Mouse (Mus musculus) heart, adult 18-20 months (tissue): ENCODE data around the gene Lingo4. TPM values are rescaled to one million over a fixed set of nuclear protein-coding genes. Genes with fewer than 3 reads are reported as not detected.

ENCODE experiments used
- DNase-seq, 2 experiments: peaks; one replicate each; pipeline ENCODE4 v3.0.0; 2021 to 2022; ENCODE audit warnings: mixed read lengths in 1 of 2
- total RNA-seq, 2 experiments: library from RNA; stranded (reverse); gene quantifications; 2 replicates each; pipeline ENCODE4 v1.2.3; 2021

Lingo4 gene
- total RNA-seq, 2 experiments from 2014 or later: 0.10 to 0.13 TPM

DNA sequence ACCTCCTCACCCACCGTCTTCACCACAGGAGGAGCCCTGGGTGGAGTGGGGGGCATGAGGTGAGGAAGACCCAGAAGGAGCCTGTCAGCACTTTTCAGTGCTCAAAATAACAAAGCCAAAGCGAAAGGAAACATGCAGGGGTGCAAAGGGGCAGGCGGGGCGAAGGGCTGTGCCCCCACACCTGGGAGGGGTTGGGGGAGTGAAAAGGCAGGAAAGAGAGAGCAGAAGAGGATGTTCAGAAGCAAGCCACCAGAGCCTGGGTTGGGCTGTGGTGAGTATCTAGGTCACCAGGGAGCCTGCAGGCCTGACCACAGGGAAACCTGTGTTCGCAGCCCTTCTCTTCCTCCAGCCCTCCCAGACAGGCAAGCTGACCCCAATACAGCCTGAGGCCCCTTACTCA, 10.3 kb upstream of the Lingo4 start:
- DNase-seq: no peak

GRCm38 (mm10) chr3:94389420-94389819, 8.9 kb upstream of the Lingo4 start:
- DNase-seq: no peak

DNA sequence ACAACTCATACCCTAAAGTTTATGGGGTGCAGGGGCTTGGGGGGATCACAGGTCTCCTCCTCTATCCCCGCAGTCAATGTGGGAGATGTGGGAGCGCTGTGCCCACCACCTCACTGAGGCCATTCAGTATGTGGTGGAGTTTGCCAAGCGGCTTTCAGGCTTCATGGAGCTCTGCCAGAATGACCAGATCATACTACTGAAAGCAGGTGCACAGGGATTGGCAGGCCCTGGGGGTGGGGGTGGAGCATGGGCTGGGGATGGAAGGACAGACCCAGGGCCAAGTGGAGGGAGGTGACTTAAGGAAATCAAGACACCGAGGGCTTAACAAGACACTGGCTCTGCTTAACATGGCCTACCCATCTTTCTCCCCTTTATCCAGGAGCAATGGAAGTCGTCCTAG, 7.3 kb upstream of the Lingo4 start:
- DNase-seq: no peak

DNA sequence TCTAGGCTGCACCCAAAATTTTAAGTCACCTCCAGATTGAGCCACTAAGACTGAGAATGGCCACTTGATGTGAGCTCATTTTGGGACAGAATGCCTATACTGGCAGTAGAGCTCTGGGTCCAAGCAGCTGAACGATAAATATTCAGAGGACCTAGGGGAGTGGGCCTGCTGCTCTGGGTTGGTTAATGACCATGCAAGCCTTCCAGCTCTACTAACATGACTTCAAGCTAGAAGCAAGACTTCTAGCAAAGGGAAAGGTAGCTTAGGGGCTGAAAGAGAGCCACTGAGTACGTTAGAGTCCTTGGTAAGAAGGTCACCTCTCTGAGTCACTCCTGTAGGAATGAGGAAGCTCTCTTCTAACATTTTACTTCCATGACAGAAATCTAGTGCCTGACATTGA, 6.2 kb upstream of the Lingo4 start:
- no peak for DNase-seq

- no peak for DNase-seq
These were observed 5.3 kb upstream of the Lingo4 start for GRCm38 (mm10) chr3:94393049-94393448.

DNA sequence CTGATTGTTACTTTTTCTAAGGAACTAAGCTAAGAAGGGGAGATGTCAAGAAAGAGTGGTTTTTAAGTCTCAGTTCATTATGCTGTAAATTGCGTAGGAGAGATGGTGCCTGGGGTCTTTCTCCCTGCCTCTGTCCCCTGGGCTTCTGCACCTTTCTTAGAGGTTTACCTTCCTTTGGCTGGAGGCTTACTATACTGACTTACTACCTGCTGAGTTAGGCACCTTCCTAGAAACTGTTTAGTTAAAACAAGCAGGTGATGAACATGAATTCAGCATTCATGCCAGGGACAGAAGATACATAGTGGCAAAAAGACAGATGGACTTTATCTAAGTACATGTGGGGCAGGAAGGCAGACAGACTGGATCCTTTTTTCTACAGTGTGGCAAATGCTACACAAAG, 2.0 kb upstream of the Lingo4 start:
- DNase-seq: no peak

DNA sequence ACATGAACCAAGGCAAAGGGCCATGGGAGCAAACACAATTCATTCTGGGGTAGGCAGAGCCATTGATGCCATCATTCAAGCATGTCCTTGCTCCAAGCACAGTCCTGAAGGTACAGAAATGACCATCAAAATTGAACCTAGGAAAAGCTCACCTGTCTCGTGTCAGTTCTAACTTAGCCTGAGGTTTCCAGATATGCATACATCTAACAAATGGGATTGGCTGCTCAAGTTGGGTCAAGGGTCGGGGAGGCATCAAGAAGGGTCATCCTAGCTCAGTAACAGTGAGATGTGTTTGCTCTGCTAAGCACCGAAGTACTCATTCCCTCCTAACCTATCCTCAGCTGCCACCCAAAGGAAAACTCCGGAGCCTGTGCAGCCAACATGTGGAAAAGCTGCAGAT, 1.5 kb upstream of the Lingo4 start:
- no peak for DNase-seq

DNA sequence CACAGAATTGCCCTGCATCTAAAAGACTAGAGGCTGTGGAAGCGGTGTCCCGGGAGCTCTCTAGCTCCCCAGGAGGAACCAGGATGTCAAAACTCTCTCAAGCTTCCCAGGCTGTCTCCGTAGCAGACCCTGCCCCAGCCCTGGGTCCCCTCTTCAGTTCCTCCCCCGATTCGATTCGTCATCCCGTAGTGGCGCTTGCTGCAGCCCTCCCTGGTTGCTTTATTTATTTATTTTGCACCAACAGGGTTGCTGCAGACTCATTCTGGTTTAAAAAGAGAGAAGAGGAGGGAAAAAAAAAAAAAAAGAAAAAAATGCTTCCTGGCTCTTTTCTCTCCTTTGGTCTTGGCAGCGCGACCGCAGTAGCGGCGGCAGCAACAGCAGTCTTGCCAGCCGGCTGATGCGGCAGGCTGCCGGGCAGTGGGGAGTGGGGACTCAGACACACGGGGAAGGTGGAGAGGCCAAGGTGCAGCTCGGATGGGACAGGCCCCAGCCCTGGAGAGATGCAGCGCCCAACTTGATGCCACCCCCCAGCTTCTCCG, 695 bp downstream of the Lingo4 start:
- DNase-seq: no peak

DNA sequence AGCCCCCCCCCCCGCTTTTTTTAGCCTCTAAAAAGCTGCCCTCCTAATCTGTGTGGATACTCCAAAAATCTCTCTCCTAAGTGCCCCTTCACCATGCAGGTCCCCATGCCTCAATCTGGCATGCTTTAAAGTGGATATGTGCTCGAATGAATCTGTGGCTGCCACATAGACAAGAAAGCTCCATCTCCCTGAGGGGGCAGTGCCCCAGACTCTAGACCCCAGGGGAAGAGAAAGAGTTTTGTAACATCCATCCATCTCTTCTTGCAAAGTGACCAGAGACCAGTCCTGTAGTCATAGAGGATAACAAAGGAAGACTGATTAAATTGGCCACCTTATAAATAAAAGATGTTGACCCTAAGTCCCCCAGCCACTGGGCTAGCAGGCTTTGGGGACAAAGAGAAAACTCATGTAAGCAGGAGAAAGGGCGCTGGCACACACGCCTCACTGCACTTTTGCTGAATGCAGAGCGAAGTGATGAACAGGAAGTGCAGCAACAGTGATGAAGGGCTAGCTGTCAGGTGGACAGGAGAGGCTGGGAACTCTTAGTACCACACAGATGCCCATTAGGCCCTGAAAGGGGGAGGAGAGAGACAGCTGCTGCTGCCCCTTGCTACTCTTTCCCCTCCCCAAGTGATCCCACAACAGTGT, 1.5 kb downstream of the Lingo4 start:
- DNase-seq: no peak

DNA sequence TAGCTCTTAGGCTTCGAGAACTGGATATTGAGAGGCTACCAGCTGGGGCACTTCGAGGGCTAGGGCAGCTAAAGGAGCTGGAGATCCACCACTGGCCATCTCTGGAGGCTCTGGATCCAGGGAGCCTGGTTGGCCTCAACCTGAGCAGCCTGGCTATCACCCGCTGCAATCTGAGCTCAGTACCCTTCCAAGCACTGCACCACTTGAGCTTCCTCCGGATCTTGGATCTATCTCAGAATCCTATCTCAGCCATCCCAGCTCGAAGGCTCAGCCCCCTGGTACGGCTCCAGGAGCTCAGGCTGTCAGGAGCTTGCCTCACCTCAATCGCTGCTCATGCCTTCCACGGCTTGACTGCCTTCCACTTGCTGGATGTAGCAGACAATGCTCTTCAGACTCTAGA, 4.1 kb downstream of the Lingo4 start:
- no peak for DNase-seq

GRCm38 (mm10) chr3:94404366-94405054, 6.2 kb downstream of the Lingo4 start:
- DNase-seq: no peak

DNA sequence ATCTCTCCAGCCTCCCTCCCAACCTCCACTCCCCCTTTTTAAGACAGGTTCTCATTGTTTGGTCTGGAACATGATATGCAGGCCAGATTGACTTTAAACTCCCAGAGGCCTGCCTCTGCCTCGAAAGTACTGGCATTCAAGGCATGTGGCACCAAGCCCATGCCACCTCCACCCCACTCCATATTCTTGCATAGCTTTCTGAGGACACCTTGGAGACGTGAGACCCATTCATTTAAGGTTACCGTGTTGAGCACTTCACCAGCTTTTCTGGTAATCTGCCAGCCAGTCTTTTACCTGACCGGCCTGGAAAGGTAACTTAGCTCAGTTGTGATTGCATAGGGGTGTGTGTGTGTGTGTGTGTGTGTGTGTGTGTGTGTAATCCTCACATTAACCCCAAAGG, 7.2 kb downstream of the Lingo4 start:
- no peak for DNase-seq

DNA sequence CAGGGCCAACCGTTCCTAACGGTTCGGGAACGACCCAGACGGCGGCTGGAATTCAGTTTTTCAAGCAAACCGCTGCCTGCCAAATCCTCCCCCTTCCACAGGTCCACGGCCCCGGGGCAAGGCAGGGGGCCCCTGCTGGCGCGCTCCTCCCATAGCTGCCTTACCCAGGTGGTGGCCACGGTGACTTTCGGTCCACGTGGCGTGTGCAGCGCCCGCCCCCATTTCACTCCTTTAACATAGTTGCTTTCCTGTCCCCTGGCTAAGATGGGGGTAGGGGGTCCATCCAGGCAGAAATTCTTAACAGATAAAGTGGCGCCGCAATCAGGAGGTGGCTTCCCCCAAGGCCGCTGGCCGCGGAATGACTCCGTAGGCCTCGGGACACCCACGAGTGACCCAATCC, 14.2 kb downstream of the Lingo4 start:
- DNase-seq: no peak

- peak; percentile 92 to 96 for DNase-seq
These were observed 14.8 kb downstream of the Lingo4 start, which contains the start of gene Tdrkh for GRCm38 (mm10) chr3:94413031-94413679. Gene Tdrkh, plus strand, starts transcription at chr3:94413273.

GRCm38 (mm10) chr3:94430980-94431379, 32.7 kb downstream of the Lingo4 start:
- no peak for DNase-seq

DNA sequence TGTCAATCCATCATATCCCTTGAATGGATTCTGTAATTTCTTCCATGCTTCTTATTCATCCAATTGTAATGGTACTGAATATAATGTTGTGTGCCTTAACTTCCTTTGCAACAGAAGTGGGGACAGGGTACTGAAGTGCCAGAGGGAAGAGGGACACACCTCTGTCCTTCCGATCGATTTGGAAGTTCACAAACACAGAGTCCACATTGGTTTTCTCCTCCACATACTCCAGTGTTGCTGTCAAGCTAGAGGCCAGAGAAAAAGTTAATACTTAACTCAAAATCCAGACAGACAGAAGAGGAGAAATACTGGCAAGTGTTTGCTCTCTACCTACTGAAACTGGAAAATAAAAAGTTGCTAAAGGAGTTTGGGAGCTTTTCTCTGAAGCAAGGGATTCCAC, 36.0 kb downstream of the Lingo4 start:
- no peak for DNase-seq

- no peak for DNase-seq
These were observed 38.1 kb downstream of the Lingo4 start for GRCm38 (mm10) chr3:94436420-94436819.

DNA sequence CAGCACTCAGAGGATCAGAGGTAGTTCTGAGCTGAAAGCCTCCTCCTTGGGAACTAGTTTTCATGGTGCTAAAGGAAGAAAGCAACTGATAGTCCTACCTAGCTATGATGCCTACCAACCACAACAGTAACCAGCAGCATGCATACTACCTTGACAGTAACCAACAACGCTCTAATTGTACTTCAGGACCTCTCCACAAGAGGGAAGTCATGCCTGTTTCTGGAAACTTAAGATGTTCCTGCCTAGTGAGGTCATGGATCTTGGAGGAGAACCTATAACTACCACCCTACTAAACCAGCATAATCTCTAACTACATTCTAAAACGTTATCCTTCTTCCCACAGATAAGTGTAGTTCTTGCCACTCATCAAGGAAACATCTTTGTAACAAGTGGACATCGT, 42.9 kb downstream of the Lingo4 start:
- no peak for DNase-seq

DNA sequence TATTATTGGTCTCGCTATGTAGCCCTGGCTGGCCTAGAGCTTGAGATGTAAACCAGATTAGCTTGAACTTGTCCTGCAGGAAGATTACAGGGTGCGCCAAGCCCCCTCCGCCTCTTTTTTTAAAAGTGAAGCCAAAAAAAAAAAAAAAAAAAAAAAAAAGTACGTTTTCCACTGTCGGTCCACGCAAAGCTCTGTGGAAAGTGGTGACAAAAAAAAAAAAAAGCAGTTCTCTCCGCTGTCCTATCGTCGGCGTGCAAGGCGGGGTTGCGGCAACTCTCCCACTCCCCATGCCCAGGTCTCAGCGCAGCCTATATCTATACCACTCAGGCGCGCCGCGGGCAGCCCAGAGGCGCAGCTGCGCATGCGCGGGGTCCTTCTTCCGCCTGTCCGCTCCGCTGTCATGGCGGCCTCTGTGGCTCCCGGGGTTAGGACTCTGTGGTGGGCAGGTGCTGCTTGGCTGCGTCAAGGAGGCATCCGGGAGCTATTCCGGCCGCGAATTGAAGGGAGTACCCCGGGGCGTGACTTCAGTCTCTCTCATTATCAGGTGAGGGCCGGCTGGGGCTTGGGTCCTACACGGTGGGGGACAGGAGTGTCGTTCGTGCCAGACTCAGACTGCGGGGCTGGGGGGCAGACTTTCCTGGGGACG, 44.8 kb downstream of the Lingo4 start, which contains the start of gene Mrpl9:
Gene Mrpl9, plus strand, starts transcription at position 368 of the 646 bp plus-strand sequence.
- DNase-seq: peak; percentile 94 to 95

DNA sequence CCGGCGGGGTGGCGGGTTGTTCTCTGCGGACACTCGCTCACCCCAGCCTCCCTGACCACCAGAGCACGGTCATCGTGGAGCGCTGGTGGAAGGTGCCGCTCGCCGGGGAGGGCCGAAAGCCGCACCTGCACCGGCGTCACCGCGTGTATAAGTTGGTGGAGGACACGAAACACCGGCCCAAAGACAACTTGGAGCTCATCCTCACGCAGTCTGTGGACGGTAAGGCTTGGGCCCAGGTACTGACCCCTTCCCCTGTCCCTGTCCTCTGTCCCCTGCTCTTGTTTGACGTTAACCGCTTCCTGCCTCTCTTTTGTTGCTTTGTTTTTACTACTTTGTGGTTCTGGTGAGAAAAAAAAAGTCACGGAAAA, 45.3 kb downstream of the Lingo4 start, which contains the start of gene Oaz3:
Gene Oaz3, minus strand, starts transcription at position 319 of the 368 bp plus-strand sequence.
- DNase-seq: no peak

DNA sequence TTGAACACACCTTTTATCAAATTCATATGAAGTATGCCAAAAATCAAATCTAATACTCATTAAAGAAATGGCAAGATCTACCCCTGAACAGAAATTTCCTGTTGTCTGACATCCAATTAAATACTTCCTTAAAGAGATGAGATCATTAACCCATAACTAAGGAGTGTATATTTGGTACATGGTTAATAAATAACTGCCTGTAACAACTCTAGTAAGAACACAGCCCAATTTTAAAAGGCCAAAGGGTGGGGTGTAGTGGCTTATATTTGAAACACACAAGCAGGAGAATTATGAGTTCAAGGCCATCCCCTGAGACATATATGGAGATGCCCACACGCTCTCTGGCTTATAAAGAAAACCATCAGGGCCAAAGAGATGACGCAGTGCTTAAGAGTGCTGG, 51.1 kb downstream of the Lingo4 start:
- DNase-seq: no peak
